Mouse (Mus musculus) olfactory bulb, adult 2 months (tissue): ENCODE results near the gene Cd59a. TPM values are rescaled to one million over a fixed set of nuclear protein-coding genes. Genes with fewer than 3 reads are reported as not detected.
"Not testable (repeated sequence)": the region's sequence is repeated elsewhere in the genome, so short reads cannot be mapped to it uniquely, and the experiment has no call there.

ENCODE experiments used
- H3K27ac ChIP-seq: fragments of 200-500 bp; 2 replicates; pipeline ENCODE4 v1.5.1; 2012; ENCODE audit warnings: low read depth, low read length; ENCODE audit not compliant: insufficient read depth
- H3K4me1 ChIP-seq: fragments of 200-500 bp; 2 replicates; pipeline ENCODE4 v1.6.1; 2012; ENCODE audit warnings: low read length; ENCODE audit not compliant: control insufficient read depth, insufficient read depth
- H3K4me3 ChIP-seq: fragments of 200-500 bp; 2 replicates; pipeline ENCODE4 v1.5.1; 2012; ENCODE audit warnings: mild to moderate bottlenecking, low read depth, low read length, moderate library complexity; ENCODE audit not compliant: insufficient read depth
- CTCF ChIP-seq: fragments of 200-500 bp; IDR thresholded peaks from 2 replicates; pipeline ENCODE4 v1.5.1; 2012; ENCODE audit warnings: low read depth, mild to moderate bottlenecking, low read length, moderate library complexity; ENCODE audit not compliant: insufficient read depth
- POLR2A ChIP-seq: fragments of 200-500 bp; IDR thresholded peaks from 2 replicates; pipeline ENCODE4 v1.6.1; 2012; ENCODE audit warnings: mild to moderate bottlenecking, low read depth, low read length, moderate library complexity; ENCODE audit not compliant: insufficient read depth
- WGBS: fragments of 180-500 bp; shearing (Covaris S2); methylation state at CpG from one replicate; pipeline ENCODE4 v1.1.7; 2018; 5-methylcytosine and 5-hydroxymethylcytosine counted together
- polyA plus RNA-seq: library from polyadenylated mRNA; stranded (reverse); fragments of >200 nt; gene quantifications from 2 replicates; pipeline ENCODE4 v1.2.4, GENCODE M21; 2012; ENCODE audit warnings: low replicate concordance; ENCODE audit not compliant: missing spikeins, insufficient read depth, insufficient read length

Gene Cd59a
- polyA plus RNA-seq, 1 experiment, result not detected

- H3K4me3 ChIP-seq, result no peak overlapping the region
- H3K4me1 ChIP-seq, result no peaks in the 10 kb centered on the region
- no peak for TF ChIP-seq CTCF
- TF ChIP-seq POLR2A, result no peak
Observed at GRCm38 (mm10) chr2:104082474-104082873, 13.1 kb upstream of the Cd59a start.

GRCm38 (mm10) chr2:104084027-104084426 is 11.6 kb upstream of the Cd59a start:
- not testable (repeated sequence) for H3K4me3 ChIP-seq, H3K27ac ChIP-seq, H3K4me1 ChIP-seq

More at GRCm38 (mm10) chr2:104082474-104082873, 13.1 kb upstream of the Cd59a start:
- H3K27ac ChIP-seq, result no peak overlapping the region

- not testable (repeated sequence) for H3K27ac ChIP-seq, H3K4me1 ChIP-seq, H3K4me3 ChIP-seq
- 92% methylated on average over 1 of the region's 1 CpGs for WGBS
Observed at GRCm38 (mm10) chr2:104087562-104087961, 8.0 kb upstream of the Cd59a start.

- Histone ChIP-seq H3K27ac (no peak overlapping the region), H3K4me1 (no peaks in the 10 kb centered on the region), H3K4me3 (no peak overlapping the region)
- TF ChIP-seq CTCF (no peak), POLR2A (no peak)
- WGBS, result 87% methylated on average over 2 of the region's 2 CpGs
Observed at GRCm38 (mm10) chr2:104093305-104093704, 2.3 kb upstream of the Cd59a start.

- Histone ChIP-seq H3K4me1 (no peaks in the 10 kb centered on the region), H3K27ac (0 out of 2 replicates have a peak overlapping the region, but pooled peaks have one; percentile 36), H3K4me3 (peak overlapping the region; percentile 39)
- no peak for TF ChIP-seq POLR2A
- no peak for TF ChIP-seq CTCF
- WGBS, result 68% methylated on average over 10 of the region's 10 CpGs
Observed at GRCm38 (mm10) chr2:104096256-104096655, 655 bp downstream of the Cd59a start.

GRCm38 (mm10) chr2:104096796-104097195 is 1.2 kb downstream of the Cd59a start:
- H3K4me3 ChIP-seq, H3K4me1 ChIP-seq, H3K27ac ChIP-seq: not testable (repeated sequence)
- 92% methylated on average over 1 of the region's 1 CpGs for WGBS

- not testable (repeated sequence) for H3K27ac ChIP-seq, H3K4me1 ChIP-seq, H3K4me3 ChIP-seq
- WGBS, result 97% methylated on average over 4 of the region's 4 CpGs
Observed at GRCm38 (mm10) chr2:104097396-104097795, 1.8 kb downstream of the Cd59a start.

GRCm38 (mm10) chr2:104098529-104099230 is 3.1 kb downstream of the Cd59a start:
- no peak overlapping the region for H3K27ac ChIP-seq
- no peaks in the 10 kb centered on the region for H3K4me1 ChIP-seq
- no peak for TF ChIP-seq POLR2A
- no peak for TF ChIP-seq CTCF
- 71% methylated on average over 3 of the region's 3 CpGs for WGBS
- no peak overlapping the region for H3K4me3 ChIP-seq

GRCm38 (mm10) chr2:104099231-104099585 is 3.6 kb downstream of the Cd59a start:
- Histone ChIP-seq H3K4me1 (no peaks in the 10 kb centered on the region), H3K27ac (no peak overlapping the region), H3K4me3 (no peak overlapping the region)
- TF ChIP-seq CTCF, result no peak
- WGBS, result 97% methylated on average over 2 of the region's 2 CpGs

- no peak overlapping the region for H3K4me3 ChIP-seq
- 85% methylated on average over 1 of the region's 1 CpGs for WGBS
- no peaks in the 10 kb centered on the region for H3K4me1 ChIP-seq
- TF ChIP-seq POLR2A, result no peak
- no peak overlapping the region for H3K27ac ChIP-seq
Observed at GRCm38 (mm10) chr2:104099946-104100345, 4.3 kb downstream of the Cd59a start.

GRCm38 (mm10) chr2:104104800-104105199 is 9.2 kb downstream of the Cd59a start:
- Histone ChIP-seq H3K4me3 (no peak overlapping the region), H3K27ac (no peak overlapping the region), H3K4me1 (no peaks in the 10 kb centered on the region)
- WGBS, result 92% methylated on average over 6 of the region's 6 CpGs
- TF ChIP-seq CTCF (no peak), POLR2A (no peak)

- not testable (repeated sequence) for H3K4me3 ChIP-seq, H3K4me1 ChIP-seq, H3K27ac ChIP-seq
- WGBS, result 92% methylated on average over 2 of the region's 2 CpGs
Observed at GRCm38 (mm10) chr2:104109021-104109420, 13.4 kb downstream of the Cd59a start.
